Mouse (Mus musculus) heart, adult 11 months (tissue): ENCODE results near the gene Ubtf.
"Not testable (repeated sequence)": the region's sequence is repeated elsewhere in the genome, so short reads cannot be mapped to it uniquely, and the experiment has no call there.

Experiments used
- DNase-seq: peaks from one replicate; pipeline ENCODE4 v3.0.0; 2022

Ubtf gene

GRCm38 (mm10) chr11:102291051-102291535, 28.4 kb downstream of the Ubtf start:
- DNase-seq, result peak; percentile 92

DNA sequence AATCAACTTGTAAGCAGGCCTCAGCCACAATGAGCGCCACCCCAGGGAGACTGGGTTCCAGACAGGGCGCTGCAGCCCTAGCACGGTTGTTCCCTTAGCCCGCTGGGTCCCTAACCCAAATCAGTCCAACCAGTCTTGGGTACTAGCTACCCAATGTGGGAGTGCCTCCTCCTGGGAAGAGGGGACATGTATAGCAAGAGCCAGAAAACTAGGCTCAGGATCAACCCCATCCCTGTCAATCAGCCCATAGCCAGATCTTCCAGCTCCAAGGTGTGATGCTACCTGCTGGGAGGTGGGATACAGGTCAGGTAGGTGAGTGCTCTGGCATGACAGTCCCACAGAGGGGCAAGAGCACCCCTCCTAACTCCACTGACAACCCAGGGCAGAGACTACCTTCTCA, 29.4 kb downstream of the Ubtf start:
- DNase-seq, result peak; percentile 90

GRCm38 (mm10) chr11:102289511-102290100, 29.9 kb downstream of the Ubtf start:
- DNase-seq, result peak; percentile 92

DNA sequence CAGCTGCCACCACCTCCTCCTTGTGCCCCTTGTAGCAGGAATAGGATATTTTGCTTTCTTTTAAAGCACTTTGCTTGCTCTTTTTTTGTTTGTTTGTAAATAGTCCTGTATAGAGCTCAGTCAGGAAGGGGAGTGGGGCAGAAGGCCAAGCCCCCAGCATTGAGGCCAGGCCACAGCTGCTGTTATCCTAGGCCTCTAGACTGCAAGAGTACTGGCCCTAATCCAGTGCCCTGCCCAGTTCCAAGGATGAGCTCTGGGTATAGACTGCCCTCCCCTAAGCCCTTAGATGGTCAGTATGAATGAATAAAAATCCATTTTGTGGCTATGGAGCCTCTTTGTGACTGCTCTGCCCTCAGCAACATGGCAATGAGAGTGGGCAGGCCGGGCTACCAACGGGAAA, 30.6 kb downstream of the Ubtf start:
- peak; percentile 90 for DNase-seq

DNA sequence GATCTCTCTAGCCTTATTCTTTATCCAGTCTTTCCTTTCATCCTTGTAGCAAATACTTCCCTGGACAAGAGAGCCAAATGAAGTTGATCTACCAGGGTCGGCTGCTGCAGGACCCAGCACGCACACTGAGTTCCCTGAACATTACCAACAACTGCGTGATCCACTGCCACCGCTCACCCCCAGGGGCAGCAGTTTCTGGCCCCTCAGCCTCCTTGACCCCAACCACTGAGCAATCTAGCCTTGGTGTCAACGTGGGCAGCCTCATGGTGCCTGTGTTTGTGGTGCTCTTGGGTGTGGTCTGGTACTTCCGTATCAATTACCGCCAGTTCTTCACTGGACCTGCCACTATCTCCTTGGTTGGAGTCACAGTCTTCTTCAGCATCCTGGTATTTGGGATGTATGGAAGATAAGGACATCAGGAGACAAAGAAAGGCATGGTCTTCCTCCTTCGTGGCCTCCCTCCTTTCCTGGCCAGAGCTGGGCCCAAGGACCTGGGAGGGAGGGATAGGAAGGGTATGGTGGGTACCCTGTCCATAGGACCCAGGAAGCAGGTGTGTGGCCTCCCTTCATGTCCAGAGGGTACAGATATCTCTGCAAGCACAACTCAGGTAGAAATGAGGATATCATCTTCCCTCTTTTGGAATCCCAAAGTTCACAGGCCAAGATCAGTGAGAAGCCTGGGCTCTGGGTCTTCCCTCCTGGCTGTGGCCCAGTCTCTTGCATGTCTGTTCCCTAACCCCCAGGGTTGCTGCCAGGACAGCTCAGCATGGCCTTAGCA, 31.3 kb downstream of the Ubtf start:
- peak; percentile 87 for DNase-seq

DNA sequence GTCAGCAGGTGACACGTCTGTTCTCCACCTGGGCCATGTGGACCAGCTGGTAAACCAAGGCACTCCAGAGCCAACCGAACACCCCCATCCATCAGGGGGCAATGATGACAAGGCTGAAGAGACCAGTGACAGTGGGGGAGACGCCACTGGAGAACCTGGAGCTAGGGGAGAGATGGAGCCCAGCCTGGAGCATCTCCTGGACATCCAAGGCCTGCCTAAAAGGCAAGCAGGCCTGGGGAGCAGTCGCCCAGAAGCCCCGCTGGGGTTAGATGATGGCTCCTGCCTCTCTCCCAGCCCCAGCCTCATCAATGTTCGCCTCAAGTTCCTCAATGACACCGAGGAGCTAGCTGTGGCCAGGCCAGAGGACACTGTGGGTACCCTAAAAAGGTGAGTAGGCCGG, 32.1 kb downstream of the Ubtf start:
- DNase-seq, result peak; percentile 93

DNA sequence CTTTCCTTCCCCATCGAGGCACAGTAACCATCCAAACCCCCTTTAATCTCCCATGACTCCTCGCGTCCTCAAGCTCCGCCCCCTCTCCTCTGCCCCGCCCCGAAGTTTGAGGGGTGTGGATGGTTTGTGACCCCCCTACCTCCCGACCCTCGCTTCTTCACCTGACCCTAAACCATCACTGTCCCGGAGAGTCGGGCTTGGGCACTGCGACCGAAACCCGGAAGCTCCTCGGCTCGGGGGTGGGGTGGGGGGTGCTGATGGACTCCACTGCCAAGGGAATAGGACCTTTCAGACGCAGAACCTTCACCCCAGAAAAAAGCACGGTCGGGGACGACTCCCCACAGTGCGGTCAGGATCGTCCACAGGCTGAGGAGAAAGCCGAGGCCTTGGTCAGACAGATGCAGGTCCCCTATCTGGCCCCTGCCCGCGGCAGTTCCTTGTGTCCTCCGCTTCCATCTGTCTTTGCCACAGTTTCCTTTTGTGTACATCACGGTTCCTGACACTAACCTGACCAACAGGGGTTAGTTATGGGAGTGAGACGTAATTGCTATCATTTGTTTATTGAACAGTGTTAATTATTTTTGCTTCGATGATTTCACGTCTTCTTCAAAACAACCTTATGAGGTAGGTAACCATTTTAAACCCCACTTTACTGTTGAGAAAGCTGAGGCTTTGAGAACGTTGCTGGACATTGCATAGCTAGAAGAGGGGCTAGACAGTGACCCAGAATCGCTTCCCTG, 34.3 kb downstream of the Ubtf start:
- DNase-seq, result peak; percentile 99

- DNase-seq, result peak; percentile 100
These were observed 34.9 kb downstream of the Ubtf start, which contains the start of gene Tmub2 for GRCm38 (mm10) chr11:102284501-102285094. Gene Tmub2 (plus strand): TSS chr11:102284931.

- no peak for DNase-seq
These were observed 35.6 kb downstream of the Ubtf start for GRCm38 (mm10) chr11:102283922-102284321.

GRCm38 (mm10) chr11:102280267-102280666, 39.3 kb downstream of the Ubtf start:
- DNase-seq, result not testable (repeated sequence)

- no peak for DNase-seq
These were observed 39.9 kb downstream of the Ubtf start for GRCm38 (mm10) chr11:102279595-102279994.

DNA sequence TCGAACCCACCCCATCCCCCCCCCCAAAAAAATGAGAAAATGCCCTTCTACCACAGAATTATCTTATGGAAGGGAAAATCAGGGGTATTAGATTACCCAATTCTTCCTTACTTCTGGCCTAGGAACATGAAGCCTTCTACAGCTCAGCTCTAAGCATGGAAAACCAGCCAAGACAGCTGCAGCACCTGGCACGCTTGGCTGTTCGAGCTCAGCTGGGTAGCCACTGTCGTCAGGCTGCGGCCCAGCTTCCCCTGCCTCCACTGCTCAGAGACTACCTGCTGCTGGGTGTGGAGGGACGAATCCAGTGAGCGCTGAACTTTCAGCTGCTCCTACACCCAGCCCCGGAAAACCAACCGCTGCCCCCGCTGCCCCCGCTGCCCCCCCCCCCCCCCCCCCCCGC, 41.8 kb downstream of the Ubtf start:
- no peak for DNase-seq

DNA sequence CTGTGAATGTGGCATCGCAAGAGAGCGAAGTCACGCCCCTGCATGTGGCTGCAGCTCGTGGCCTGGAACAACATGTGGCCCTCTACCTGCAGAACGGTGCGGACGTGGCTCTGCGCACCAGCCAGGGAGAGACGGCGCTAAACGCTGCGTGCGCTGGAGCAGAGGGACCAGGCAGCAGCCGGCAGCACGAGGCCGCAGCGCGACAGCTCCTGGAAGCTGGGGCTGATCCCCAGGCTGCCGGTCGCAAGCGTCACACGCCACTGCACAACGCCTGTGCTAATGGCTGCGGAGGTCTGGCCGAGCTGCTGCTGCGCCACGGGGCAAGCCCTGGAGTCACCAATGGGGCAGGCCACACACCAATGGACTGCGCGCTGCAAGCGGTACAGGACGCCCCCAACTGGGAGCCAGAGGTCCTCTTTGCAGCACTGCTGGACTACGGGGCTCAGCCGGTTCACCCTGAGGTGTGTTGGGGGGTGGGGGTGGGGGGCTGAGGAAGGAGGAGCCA, 43.1 kb downstream of the Ubtf start:
- no peak for DNase-seq

- DNase-seq, result no peak
These were observed 50.9 kb downstream of the Ubtf start, which contains the start of gene Asb16 for GRCm38 (mm10) chr11:102268520-102269244. Gene Asb16 (plus strand): TSS chr11:102268743.

DNA sequence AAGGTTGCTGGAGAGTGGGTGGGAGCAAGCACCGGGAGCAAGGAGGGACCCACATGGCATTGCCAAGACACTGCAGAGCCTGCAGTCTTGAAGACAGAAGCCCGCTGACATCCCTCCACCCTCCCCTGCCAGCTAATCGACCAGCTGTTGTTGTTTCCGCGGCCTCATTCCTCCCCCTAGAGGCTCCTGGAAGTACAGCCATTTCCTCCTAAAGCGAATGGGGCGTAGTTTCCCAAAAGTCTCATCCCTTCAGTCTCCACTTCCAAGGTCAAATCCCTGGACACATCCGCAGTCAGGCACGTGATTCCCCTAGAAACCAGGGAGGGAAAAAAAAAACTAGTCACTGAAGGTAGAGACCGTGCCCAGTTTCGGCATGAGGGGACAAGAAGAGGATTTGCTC, 52.1 kb downstream of the Ubtf start:
- peak; percentile 97 for DNase-seq

DNA sequence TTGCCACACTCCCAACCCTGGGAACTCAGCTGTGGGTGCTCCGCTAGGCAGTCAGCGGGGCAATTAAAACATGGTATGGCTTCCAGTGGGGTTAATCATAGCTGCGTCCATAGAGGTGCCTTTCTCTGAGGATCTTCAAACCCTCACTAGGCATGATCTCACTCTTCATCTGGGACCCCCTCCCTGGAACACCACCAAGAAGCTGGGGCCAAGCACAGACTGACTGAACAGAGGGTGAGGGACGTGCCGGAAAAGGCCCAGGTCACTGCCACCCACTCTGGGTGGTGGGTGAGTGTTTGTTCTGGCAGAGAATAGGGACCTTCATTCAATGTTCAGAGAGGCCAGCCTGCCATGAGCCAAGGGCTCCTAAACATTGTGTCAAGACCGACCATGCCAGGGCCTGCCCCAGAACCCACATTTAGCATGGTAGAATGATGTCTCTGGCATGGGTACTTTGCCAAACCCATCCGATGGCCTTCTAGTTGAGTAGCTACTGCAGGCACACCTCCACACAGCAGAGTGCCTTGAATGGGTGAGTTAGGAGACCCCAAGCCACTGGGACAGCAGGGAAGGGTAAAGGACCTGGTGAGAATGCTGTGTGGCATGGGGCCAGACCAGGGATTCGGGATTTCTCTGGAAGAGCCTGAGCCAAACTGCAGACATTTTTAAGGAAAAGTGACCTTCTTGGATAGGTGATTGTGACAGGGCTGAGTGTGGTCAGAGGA, 52.7 kb downstream of the Ubtf start:
- DNase-seq, result no peak

GRCm38 (mm10) chr11:102265816-102266215, 53.7 kb downstream of the Ubtf start:
- DNase-seq, result no peak

GRCm38 (mm10) chr11:102263211-102263610, 56.3 kb downstream of the Ubtf start:
- no peak for DNase-seq

- DNase-seq, result no peak
These were observed 61.0 kb downstream of the Ubtf start for GRCm38 (mm10) chr11:102258521-102258920.

DNA sequence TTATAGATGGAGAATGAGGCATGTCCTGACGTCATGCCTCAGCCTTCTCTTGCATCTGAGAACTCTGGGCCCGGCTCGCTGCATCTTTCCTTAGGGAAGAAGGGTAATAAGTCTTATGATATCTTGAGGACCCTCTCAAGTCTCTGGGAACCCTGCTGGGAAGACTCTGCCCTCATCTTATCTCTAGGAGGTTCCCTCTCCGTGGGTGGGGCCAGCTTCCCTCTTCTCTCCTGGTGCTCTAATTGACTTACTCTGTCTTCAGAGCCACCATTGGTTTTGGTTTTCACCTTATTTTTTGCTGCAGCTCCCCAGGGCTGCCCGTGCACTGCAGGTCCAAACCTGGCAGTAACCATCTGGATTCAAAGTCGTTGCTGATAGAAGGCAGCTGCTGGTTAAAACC, 61.4 kb downstream of the Ubtf start:
- no peak for DNase-seq

GRCm38 (mm10) chr11:102257514-102257913, 62.0 kb downstream of the Ubtf start:
- DNase-seq, result no peak
